Mouse (Mus musculus) hematopoietic stem cell, adult 5-6 weeks (primary cell): ENCODE measurements around the gene Rpl18a. TPM values are rescaled to one million over a fixed set of nuclear protein-coding genes. Genes with fewer than 3 reads are reported as not detected.
A peak's percentile ranks its signal among the peaks of the same experiment; 100 is the strongest.

Experiments used
- ATAC-seq, 2 experiments: fragments of 125-278 bp in 1 of 2; replicated peaks in 1 of 2; 2 replicates each; pipeline ENCODE4 v1.8.0; 2016 to 2017; ENCODE audit warnings: inconsistent platforms in 2 of 2, mild to moderate bottlenecking in 2 of 2, moderate number of reproducible peaks in 2 of 2, low read depth in 1 of 2, moderate TSS enrichment in 1 of 2; ENCODE audit not compliant: low FRiP score in 2 of 2, poor library complexity in 2 of 2, severe bottlenecking in 2 of 2, insufficient read depth in 1 of 2, low TSS enrichment in 1 of 2
- total RNA-seq: library from RNA; stranded (forward); fragments of 172-1452, 232-1000 nt; gene quantifications from 2 replicates; pipeline ENCODE4 v1.2.3, GENCODE M21; 2017

The Rpl18a gene
- total RNA-seq, 1 experiment from 2014 or later, result 2,300 TPM

DNA sequence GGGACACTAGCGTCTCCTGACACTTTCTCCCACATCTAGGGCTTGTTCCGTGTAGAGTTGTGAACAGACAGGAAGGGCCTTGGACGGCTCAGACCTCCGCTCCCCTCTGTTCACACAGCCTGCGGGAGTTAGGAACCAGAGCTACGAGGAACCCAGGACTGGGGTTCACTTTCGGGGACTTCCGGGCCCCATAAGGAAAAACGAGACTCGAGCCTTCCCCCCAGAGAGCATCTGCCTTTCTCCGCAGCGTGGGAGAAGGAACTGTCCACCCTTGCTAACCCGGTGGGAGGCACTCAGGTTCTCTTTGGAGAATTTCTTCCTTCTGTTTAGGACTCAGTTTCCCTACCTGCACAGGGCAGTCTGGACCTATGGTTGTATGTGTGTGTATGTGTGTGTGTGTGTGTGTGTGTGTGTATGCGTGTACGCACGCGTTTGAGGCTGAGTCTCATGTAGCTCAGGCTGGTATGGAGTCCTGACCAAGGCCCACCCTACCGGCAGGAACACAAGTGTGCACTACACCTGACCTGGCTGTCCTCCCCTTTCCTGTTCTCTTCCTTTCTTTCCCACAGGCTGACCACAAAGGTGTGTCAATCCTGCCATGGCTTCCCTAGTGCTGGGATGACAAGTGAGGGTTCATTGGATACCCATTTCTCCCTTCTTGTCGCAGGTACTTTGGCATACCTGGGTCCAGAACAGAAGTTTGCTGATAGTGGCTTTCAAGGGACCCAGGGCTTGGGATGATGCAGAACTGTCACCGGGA, 4.1 kb downstream of the Rpl18a start:
- ATAC-seq, result no peak

DNA sequence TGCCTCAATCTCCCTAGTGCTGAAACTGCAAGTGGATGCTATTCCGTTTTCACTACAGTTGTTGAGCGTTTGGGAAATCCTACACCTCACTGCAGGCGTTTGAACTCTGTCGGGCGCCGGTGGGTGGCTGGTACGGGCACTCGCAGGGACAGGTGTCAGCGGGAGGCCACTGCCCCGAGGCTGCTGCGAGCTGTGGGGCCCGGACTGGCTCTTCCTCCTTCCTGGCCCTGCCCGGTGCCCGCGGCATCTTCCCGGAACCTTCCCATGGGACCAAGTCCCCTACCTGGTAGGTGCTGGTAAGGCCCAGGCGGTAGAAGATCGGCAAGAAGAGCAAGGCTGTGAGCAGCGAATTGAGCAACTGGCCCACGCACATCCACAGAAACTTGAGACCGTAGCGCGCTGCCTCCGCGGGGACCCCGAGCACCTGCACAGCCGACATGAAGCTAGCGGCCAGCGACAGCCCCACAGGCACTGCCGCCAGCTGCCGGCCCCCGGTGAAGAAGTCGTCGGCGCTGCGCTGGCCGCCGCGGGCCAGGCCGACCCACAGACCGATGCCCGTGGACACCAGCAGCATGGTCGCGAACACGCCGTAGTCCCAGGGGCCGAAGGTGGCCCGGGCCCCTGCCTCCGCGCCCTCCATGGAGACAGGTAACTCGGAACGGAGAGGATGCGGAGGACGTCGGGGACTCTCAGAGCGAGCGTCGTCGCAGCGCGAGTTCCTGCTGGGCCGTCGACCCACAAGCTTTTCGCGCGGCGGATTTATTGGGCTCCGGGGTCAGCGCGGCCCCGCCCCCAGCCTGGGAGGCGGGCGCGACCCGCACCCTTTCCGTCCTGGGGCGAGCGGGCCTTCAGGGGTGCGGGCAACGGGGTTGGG, 5.0 kb downstream of the Rpl18a start, which contains the start of gene Slc5a5:
Gene Slc5a5 (minus strand): TSS at position 736 of the 874 bp plus-strand sequence.
- no peak for ATAC-seq

DNA sequence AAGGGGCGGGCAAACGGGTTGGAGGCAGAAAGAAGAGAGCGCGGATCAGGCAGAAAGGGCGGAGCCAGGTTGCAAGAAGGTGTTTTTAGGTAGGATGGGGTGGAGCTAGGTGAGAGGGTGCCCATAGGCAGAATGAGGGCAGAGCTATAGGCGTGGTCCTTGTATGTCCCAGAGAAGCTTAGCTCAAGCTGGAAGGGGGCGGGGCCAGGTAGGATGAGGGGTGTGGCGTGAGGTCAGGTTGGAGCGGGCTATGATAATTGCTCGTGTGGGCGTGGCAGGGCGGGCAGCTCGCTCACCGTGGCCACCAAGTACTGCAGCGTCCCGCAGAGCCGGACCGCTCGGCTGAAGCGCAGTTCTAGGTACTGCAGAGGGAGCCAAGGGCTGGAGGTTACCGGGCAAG, 5.9 kb downstream of the Rpl18a start:
- ATAC-seq, result 0 out of 4 replicates have a peak, but pooled peaks of 1 of the 2 experiments have one; percentile 18

DNA sequence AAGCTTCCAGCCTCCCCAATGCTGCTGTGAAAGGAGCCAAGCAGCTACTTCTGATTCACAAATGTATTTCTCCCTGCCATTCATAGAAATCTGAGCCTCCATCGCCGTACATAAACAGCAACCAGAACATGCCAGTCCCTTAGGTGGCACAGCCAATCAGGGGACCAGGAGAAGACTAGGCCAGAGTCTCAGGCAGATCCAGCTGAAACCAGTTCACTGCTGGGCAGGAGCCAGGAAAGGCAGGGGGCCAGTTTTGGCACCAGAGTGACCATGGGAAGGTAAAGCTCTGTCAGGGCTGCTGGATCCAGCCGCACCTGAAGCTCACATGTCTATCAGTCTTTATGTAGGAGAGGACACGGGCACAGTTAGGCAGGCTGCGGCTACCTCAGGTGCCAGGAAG, 6.6 kb downstream of the Rpl18a start:
- ATAC-seq, result no peak

DNA sequence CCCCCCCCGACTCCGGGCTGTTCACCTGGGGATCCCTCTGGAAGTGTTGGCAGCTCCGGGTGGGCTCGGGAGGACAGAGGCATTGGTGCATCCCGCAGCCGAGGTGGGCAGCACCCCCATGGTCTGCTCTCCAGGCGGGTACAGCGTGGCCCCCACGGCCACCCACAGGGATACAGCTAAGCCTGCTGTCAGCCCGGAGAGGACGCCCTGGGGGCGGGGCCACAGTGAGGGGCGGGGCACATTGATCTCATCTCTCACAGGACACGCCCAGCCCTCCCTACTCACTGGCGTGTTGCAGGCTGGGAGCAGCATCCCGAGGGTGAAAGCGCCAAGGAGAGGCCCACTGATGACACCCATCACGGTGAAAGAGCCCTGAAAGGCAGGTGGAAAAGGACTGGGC, 9.5 kb downstream of the Rpl18a start:
- no peak for ATAC-seq

DNA sequence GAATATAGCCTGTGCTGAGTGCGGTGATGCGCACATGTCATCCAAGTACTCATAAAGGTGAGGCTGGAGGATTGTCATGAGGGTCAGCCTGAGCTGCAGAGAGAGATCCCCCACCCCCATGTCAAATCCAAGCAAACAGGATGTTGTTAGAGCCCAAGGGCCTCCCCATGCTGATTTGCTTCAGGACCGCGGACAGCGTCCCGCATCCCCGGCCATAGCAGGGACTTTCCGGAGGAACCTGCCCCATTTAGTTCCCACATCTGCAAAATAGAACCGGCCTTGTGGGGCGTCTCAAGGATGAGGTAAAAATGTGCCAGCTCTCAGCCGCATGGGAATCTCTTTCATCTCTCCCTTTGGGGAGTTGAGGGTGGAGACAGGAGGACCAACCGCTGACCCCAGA, 11.6 kb downstream of the Rpl18a start:
- ATAC-seq, result peak; percentile 53 to 57; a peak in 3 of 4 replicates

DNA sequence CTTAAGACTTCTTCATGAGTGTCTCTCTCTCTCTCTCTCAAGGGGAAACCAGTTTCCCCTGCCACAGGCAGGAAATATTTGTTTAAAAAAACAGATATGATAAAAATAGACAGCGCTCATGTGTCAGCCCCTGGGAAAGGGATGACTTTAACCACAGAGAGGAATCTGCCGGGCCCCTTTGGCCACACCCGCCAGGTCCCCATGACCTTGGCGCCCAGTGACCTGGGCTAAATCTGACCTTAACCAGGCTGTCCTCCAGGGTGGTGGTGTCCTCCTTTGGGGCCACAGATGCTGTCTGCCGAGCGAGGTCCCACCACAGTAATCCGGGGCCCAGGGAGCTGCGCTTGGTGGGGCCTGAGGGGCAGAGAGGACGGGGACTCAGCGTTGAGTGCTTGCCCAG, 12.5 kb downstream of the Rpl18a start:
- ATAC-seq, result no peak

DNA sequence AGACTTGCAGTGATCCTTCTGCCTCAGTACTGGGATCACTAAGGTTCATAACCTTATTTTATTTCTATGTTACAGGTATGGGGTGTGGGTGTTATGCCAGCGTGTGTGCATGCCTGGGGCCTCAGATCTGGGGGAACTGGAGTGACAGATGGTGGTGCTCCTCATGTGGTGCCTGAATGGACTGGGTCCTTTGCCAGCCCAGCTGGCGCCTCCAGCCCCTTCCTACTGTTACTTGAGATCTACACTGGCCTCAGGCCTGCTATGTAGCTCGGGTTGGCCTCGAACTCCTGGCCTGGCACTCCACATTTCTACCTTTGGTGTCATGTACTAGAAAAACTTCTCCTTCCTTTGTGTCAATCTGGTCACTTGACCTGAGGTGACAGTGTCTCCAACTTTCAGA, 13.0 kb downstream of the Rpl18a start:
- no peak for ATAC-seq

DNA sequence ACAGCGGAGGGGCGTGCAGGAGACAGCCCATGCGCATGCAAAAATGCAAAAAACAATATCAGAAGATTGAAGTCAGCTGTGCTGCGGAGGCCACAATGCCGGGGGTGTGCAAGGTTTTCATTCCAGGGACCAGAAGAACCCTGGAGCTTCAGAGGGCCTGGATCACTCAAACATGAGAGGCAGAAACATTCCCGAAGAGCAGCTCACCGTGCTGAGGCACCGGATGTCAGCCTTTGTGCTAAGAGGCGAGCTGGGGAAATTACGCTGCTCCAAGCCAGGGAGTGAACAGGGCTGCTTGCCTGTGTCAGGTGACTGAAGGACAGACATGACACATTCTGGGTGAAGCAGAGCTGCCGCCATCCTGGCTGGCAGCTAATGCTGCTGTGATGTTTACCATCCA, 16.7 kb downstream of the Rpl18a start:
- ATAC-seq, result no peak

DNA sequence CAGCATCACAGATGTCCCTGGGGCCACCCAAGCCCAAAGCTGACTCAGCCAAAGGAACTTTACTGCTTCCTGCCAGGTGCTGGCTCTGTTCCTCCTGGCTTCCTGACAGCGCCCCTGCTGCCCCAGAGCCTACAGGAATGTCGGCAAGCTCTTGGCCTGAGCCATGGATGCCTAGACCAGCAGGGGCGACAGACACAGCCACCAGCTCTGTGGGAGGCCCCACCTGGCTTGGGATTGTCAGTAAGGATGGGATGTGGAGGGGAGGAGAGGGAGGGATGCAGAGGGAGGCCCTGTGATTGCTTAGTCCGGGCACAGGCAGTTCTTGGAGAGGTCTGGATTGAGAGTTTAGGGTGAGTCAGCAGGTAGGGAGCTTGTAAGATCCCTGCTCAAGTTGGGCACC, 17.1 kb downstream of the Rpl18a start:
- peak in 1 of 2 experiments; percentile 44; a peak in 1 of 4 replicates for ATAC-seq

DNA sequence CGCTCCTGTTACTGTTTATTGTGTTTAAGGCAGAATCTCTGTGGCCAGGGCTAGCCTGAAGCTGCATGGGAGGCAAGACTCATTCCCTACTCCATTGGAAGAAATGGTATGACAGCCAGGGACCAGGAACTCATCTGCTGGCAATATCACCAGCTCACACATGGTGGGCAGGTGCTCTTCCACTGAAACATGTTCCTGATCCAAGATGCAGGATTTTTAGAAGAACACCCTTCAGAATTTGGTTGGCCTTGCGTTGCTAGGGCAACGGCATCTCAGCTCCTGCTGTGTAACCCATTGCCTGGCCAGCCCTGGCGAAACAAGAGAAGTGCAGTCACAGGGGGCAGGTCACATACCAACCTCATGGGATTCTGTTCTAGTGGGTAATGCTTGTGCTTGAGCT, 17.7 kb downstream of the Rpl18a start:
- ATAC-seq, result no peak

DNA sequence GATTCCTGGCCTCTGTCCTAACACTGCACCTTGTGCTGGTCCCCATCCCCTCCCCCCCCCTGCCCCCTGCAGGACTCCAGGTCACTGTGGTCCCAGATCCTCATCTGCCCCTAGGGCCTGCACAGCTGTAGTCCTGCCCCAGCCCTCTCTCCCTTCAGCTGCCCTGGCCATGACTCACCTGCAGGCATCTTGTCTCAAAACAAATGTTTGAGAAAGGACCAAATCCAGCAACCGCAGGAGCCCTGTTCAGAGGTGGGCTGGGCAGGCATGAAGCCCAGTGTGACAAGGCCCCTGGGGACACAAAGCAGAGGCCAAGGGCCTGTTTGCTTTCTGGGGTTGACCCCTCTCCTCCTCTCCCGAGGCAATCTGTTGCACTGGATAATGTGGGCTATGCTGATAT, 19.0 kb downstream of the Rpl18a start:
- ATAC-seq, result no peak

DNA sequence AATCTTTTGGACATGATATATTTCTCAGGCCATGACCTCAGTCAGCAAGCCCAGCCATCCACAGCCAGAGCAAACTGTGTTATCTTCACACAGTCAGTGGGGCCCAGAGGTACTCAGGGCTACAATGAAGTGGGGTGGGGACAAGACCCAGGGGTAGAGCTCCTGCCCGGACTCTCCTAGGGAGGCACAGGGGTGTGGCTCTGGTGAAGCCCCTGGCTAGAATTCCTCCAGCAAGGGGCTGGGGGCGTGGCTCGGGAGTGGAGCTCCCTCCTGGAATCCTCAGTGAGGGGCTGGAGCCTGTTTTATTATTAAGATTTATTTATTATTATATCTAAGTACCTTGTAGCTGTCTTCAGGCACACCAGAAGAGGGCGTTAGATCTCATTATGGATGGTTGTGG, 20.8 kb downstream of the Rpl18a start:
- no peak for ATAC-seq

DNA sequence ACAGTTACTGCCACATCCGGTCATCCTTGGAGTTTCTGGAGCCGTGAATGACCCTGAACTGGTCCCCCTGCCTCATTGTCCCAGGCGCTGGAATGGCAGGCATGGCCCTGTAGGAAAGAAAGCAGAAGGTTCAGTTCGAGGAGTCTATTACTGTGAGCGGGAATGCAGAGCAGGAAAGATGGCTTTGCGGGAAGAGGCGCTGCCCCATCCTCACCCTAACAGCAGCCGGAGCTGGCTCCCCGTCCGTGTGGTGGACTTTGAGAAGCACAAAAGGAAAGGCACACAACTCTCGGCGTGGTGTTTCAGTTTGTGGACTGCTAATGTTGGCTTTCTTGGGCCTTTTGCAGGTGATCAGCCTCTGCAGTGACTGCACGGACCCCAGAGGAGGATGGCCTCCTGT, 22.8 kb downstream of the Rpl18a start:
- ATAC-seq, result no peak

DNA sequence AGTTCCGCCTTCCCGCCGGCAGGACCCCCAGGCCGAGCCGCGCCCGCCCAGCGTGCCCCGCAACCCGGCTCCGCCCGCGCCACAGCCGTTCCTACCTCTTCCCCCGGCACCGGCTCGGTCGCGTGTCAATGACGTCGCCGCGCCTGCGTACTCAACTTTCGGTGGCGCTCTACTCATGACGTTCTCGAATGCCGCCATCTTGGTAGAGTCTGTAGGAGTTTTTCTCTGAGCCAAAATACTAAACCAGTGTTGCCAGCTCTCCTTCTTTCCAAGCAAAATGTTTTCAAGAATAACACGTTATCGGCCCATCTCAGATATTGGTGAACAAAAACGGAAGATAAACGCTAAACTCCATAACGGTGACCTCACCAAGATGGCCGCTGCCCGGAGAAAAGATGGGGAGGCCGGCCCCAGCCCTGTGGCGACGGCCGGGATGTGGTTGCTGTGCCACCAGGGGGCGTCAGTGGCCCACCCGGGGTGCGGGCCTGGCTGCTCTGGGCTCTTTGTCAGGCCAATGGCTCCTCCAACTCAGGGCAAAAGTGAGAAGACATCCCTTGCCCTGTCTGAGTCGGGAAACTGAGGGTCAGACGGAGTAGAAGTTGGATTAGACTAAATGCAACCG, 23.7 kb downstream of the Rpl18a start, which contains the start of gene Ccdc124:
Gene Ccdc124 (minus strand): TSS at position 572 of the 622 bp plus-strand sequence.
- peak; percentile 83 to 88 for ATAC-seq

DNA sequence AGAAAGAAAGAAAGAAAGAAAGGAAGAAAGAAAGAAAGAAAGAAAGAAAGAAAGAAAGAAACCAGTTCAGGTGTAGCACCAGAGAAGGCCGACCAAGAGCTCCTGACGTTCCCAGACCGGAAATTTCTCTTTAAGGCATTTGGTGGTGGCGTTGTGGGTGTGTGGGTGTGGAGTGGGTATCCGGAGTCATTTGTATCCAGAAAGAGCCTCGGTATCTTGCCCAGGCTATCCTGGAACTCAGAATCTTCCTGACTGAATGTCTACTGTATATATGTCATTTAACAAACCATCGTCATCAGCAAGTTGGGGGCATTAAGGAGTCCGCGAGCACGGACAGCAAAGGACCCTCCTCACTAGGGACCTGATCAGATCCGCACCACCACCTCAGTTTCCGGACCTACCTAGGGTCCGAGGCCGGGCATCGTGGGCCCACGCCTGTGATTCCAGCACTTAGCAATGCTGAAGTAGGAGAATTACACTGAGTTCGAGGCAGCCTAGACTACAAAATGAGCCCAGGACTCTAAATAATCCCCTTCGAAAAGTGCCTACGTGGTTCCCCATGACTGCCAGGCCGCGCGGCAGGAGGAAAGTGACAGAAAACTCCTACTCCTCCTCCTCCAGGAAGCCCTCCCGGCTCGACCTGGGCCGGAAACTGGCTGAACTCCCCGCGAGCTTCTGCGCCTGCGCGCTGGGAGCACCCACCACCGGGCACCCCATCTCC, 24.4 kb downstream of the Rpl18a start:
- no peak for ATAC-seq

DNA sequence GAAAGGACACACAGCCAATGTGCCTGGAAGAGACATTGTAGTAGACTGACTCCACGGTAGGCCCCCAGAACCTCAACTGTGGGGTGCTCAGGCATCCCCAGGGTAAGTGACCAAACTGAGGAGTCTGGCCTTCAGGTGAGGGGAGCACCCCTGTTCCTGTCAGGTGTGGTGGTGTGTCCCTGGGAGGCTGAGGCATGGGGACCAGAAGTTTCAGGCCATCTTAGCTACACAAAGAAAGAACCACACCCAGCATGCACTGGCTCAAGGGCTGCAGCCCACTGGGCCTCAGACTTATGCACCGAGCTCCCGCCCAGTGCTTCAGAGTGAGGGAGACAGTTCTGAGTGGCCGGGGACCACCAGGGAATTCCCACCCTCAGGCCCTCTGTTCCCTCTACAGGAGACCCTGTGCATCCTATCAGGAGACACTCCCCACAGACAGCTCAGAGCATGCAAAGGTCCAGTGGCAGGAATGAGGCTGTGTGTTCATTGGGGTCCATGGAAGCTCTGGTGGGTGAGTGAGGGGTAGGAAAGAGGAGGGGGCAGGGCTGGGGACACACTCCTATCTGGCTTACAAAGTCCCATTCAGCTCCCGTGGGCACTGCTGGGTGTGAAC, 25.9 kb downstream of the Rpl18a start:
- no peak for ATAC-seq
